Mouse (Mus musculus) spleen, adult 2 months (tissue): ENCODE measurements around the gene Tlr9.

Source experiments
- CTCF ChIP-seq: fragments of 200-500 bp; IDR thresholded peaks from 2 replicates; pipeline ENCODE4 v1.5.1; 2011; ENCODE audit warnings: mild to moderate bottlenecking, inconsistent platforms; ENCODE audit not compliant: insufficient read depth, insufficient read length, insufficient replicate concordance; ENCODE audit errors: extremely low read depth
- POLR2A ChIP-seq: fragments of 200-500 bp; IDR thresholded peaks from 2 replicates; pipeline ENCODE4 v1.6.1; 2011; ENCODE audit warnings: low read depth, low read length, inconsistent platforms

DNA sequence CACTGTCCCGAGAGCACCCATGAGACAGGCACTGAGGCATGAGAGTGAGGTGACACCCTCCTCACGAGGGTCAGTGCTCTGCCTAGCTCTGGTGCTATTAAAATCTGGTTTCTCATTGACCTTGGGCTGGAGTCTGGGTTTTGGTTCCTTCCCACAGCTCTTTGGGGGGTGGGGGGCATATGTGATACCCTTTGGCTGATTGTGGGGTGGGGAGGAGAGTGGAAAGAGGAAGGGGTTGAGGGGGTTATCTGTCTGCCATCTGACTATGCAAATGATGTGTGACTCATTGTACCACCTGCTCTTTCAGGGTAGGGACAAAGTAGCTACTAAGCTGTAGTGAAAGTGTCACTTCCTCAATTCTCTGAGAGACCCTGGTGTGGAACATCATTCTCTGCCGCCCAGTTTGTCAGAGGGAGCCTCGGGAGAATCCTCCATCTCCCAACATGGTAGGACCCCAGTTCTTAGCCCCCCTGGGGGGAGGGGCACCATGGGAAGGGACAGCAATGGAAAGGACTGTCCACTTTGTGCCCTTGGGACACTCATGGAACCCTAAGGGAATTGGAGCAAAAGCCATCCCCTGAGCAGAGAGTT, at the start of gene Tlr9:
- no peak for TF ChIP-seq CTCF
- peak; percentile 91 for TF ChIP-seq POLR2A
